Mouse (Mus musculus): ENCODE results near the gene Borcs7.

Borcs7 gene

GRCm38 (mm10) chr19:46689460-46690372, at the start of gene Borcs7:
Gene Borcs7 (plus strand): TSS chr19:46689906.
- DNase-seq, result peak; percentile 85 to 86

DNA sequence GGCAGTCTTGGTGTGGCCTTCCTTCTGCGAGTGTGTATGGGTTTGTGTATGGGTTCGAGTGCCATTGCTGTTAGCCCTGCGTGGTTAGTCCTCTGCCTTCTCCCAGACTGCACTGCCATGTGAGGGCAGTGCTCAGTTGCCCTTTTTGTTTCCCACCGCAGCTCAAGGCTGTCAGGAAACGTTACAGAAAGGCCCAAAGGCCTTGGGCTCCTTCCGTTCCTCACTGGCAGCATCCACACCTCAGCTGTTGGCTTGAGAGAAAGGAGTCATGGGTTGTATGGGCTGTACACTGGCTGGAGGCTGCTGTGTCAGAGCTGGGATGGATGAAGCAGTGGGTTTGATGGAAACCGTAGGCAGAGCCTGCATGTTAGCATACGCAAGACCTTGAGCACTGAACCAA, 48.9 kb upstream of the Borcs7 start:
- no peak for DNase-seq

GRCm38 (mm10) chr19:46641420-46642085, 48.2 kb upstream of the Borcs7 start:
- no peak for DNase-seq

GRCm38 (mm10) chr19:46642136-46642753, 47.5 kb upstream of the Borcs7 start:
- no peak for DNase-seq

GRCm38 (mm10) chr19:46643236-46643635, 46.5 kb upstream of the Borcs7 start:
- DNase-seq, result no peak

DNA sequence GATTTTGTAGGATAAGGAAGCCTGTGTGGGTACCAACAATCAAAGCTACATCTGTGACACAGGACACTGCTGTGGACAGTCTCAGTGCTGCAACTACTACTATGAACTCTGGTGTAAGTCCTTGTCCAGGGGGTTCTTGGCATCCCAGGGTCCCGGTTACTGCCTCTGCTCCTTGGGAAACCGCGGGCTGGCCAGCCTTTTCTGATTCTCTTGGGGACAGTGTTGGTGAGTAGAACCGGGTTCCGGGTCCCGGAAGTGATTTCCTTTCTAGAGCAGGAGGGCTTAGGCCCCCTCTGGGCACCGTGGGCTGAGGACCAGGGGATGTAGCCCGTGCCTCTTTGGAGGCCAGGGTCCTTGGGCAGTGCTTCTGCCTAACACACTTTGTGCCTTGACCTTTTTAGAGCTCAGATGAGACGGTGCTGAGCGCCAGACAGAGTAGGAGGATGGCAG, 45.3 kb upstream of the Borcs7 start:
- no peak for DNase-seq

DNA sequence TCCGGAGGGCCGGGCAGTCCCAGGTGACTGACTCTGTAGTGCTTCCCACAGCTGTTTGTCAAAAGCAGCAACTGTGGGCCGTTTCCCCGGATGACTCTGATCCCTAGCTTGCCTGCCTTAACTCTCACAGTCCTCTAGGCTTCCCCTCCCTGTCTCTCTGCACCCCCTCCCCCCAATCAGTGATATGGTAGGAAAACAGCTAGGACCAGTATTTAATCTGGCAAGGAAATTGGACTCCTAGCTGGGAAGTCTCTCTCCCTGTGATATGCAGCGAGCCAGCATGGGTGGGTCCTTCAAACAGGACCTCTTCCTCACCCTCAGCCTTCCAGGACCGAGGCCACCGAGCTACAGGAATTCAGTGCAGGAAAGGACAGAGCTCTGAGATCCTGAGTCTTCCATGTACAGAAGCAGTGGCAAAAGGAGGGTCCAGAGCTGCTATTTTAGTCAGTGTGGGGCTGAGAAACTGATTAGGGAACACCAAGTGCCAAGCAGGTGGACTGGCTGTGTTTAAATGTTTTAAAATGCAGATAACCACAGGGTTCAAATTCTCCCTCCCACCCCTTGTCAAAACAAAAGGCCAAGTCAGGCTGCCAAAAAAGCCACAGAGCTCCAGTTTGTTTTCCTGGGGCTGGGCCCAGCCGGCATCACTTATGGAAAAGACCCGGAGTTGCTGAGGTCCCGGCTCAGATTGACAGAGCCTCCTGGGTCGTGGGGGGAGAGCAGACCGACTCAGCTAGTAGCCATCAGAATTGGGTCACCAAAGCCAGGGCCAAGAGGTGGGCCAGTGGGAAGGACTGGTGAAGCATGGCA, 44.7 kb upstream of the Borcs7 start:
- DNase-seq, result no peak

- no peak for DNase-seq
Measured at GRCm38 (mm10) chr19:46646041-46646481, 43.6 kb upstream of the Borcs7 start.

GRCm38 (mm10) chr19:46647254-46647653, 42.5 kb upstream of the Borcs7 start:
- no peak for DNase-seq

DNA sequence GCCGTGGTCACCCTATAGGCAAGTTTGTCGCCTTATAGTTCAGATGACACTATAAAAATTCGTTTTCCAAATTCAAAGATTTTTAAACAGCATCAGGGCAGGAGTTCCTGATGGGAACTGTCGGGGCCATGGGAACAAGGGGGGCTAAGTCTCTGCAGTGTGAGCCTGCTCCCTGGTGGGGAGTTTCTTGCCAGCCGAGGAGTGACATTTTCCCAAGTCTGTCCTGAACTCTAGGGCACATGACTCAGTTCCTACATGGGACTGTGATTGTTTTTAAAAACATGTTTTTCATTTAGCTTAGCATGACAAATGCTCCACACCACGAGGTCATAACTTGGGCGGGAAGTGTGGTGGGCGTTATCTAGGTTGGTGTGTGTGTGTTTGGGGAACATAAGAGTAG, 41.9 kb upstream of the Borcs7 start:
- DNase-seq, result no peak

- DNase-seq, result no peak
Measured at GRCm38 (mm10) chr19:46648565-46648964, 41.1 kb upstream of the Borcs7 start.

- DNase-seq, result no peak
Measured at GRCm38 (mm10) chr19:46653188-46653587, 36.5 kb upstream of the Borcs7 start.

GRCm38 (mm10) chr19:46653616-46654235, 36.0 kb upstream of the Borcs7 start:
- DNase-seq, result peak; percentile 63 to 79

GRCm38 (mm10) chr19:46655626-46656025, 34.1 kb upstream of the Borcs7 start:
- no peak for DNase-seq

DNA sequence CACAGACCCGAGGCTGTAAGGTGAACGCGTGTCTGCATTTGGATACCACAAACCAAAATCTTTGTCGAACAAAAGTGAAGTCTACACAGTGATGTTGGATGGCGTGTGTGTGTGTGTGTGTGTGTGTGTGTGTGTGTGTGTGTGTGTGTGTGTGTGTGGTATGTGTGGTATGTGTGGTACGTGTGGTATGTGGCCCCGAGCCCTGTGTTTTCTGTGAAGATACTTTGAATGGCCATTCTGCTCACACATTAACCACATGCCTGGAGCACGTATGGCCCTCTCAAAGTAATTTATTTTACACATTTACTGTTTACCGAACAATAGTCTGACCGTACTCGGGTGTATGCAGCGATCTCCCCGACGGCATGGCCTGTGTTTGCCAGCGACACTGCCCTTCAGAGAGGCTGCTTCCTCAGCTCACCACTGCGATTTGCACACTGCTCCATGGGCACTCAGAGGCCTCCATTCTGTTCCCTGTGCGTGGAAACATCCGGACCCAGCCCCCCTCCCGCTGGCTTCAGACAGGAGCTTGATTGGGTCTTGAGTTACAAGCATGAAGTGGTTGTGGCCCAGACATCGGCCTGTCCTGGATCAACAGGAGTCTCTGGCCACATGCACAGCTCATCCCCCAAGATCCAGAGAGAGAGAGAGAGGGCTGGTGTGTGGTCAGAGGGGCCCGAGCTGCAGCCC, 33.4 kb upstream of the Borcs7 start:
- no peak for DNase-seq

DNA sequence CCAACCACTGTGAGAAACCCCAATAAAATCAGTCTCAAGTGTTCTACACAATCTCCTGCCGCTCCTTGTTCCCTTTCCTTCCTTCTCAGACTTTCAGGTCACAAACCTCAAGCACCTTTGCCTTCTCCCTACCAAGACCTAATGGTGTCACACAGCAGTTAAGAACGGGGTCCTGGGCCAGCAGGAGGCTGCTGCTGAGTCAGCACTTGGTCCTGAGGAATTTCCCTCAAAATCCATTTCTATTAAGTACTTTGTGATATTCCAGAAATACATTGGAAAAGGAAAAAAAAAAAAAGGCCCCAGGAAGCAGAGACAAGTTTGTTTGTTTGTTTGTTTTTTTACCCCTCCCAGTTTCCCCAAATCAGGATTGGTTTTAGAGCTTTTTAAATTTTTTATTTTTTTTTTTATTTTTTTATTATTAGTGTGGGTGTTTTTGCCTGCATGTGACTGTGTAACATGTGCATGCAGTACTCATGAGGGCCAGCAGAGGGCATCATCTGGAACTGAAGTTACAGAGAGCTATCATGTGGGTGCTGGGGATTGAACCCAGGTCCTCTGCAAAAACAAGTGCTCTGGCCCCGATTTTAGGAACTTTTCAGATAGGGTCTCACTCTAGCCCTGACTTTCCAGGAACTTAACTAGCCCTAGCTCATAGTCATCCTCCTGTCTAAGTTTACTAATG, 32.2 kb upstream of the Borcs7 start:
- peak; percentile 27 to 37 for DNase-seq

- DNase-seq, result no peak
Measured at GRCm38 (mm10) chr19:46658348-46658747, 31.4 kb upstream of the Borcs7 start.

- DNase-seq, result no peak
Measured at GRCm38 (mm10) chr19:46658851-46659250, 30.9 kb upstream of the Borcs7 start.

DNA sequence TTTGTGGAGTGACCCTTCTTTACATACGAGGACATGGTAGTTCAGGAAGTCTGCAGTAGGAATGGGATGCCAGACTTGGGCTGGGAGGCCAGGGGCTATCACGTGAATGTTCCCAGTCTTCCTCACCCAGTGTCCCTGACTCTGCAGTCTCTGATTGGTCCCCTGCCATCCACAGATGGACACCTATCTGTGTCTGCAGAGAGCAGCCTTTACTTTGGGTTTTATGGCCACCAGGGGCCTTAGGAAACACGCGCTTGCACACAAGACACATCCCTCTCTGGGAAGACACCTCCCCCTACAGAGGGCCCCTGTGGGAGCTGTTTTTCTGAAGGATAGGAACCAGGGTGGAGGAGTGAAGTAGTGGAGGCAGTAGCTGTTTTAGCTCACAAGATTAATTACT, 28.2 kb upstream of the Borcs7 start:
- no peak for DNase-seq

GRCm38 (mm10) chr19:46662214-46662613, 27.5 kb upstream of the Borcs7 start:
- no peak for DNase-seq

GRCm38 (mm10) chr19:46662784-46663183, 26.9 kb upstream of the Borcs7 start:
- DNase-seq, result no peak
